Mouse (Mus musculus) lung, postnatal 10 days (tissue): ENCODE results near the gene Ifnar2.

ENCODE experiments used
- DNase-seq: peaks from one replicate; pipeline ENCODE4 v3.0.0; 2021

Gene Ifnar2

GRCm38 (mm10) chr16:91372577-91373472, at the start of gene Ifnar2:
Ifnar2 (plus strand) TSS chr16:91372783.
- peak; percentile 91 for DNase-seq

GRCm38 (mm10) chr16:91327605-91328004, 45.0 kb upstream of the Ifnar2 start:
- DNase-seq, result no peak

DNA sequence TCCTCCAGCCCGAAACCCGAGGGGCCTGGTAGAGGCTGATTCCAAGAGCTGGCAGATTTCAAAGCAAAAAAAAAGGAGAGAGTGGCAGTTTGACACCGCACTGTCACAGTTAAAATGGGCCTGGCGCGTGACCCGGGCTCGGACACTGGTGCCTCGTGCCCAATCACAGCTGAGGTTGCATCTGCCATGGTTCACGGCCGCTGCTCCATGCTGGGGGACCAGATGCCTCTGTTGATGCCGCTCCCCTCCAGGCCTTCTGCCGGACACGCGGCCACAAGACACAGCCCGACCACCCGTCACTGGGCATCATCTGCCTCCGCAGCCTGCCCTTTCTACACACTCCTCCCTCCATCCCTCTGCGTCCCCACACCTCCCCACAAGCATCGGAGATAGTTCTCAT, 43.7 kb upstream of the Ifnar2 start:
- no peak for DNase-seq

- no peak for DNase-seq
Measured at GRCm38 (mm10) chr16:91330496-91330895, 42.1 kb upstream of the Ifnar2 start.

- no peak for DNase-seq
Measured at GRCm38 (mm10) chr16:91331153-91331552, 41.4 kb upstream of the Ifnar2 start.

DNA sequence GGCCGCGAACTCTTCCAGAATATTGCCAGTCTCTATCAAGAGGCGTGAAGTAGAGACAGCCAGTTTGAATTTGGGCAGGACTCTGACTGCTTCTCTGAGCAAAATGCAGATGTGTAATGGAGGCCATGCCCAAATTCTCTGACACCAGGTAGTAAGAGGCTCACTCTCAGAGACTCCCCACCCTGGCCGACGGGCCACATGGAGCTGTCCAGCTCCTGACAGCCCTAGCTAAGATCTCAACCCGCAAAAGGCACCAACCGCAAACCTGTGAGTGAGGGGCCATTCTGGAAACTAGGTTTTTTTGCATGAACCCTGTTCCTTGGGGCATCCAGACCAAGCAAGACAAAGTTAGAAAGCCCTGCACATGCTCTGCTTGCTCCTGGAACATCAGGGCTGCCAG, 39.7 kb upstream of the Ifnar2 start:
- no peak for DNase-seq

GRCm38 (mm10) chr16:91334190-91334893, 38.2 kb upstream of the Ifnar2 start:
- DNase-seq, result no peak

GRCm38 (mm10) chr16:91336753-91337152, 35.8 kb upstream of the Ifnar2 start:
- DNase-seq, result no peak

- no peak for DNase-seq
Measured at GRCm38 (mm10) chr16:91337480-91337879, 35.1 kb upstream of the Ifnar2 start.

- no peak for DNase-seq
Measured at GRCm38 (mm10) chr16:91346491-91346890, 26.1 kb upstream of the Ifnar2 start.

GRCm38 (mm10) chr16:91347491-91348263, 24.9 kb upstream of the Ifnar2 start:
- DNase-seq, result no peak

DNA sequence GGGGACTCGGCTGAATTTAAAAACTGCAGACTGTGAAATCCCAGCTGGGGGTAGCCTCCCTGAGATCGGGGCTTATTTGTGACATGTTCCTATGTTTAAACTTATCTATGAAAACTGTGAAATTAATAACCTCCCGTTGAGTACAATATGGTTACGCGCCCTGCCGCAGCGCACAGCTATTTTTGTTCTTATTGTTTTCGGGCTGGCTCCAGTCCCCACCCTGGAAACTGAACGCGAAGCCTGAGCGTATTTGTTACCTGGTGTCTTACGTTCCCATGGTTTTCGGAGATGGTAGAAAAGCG, 24.4 kb upstream of the Ifnar2 start:
- DNase-seq, result no peak

GRCm38 (mm10) chr16:91348588-91349330, 23.8 kb upstream of the Ifnar2 start:
- peak; percentile 52 for DNase-seq

GRCm38 (mm10) chr16:91352084-91352562, 20.5 kb upstream of the Ifnar2 start:
- peak; percentile 83 for DNase-seq

DNA sequence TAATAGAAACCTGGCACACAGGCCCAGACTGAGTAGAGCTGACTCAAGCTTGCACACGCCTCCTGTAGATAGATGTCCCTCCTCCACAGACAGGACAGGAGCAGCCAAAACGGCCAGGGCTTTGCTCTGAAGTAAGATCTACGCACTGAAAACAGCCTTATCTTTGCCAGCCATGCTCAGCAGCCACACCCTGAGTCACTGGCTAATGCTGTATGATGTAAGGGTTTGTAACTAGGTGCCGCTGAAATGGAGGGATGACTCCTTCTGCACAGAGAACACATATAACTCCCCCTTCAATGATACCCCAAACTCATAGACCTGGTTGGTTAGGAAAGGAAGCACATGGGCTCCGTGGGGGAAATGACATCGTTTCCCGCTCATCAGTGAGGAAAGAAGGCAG, 19.8 kb upstream of the Ifnar2 start:
- no peak for DNase-seq

GRCm38 (mm10) chr16:91353177-91353576, 19.4 kb upstream of the Ifnar2 start:
- DNase-seq, result no peak

- no peak for DNase-seq
Measured at GRCm38 (mm10) chr16:91353638-91354037, 18.9 kb upstream of the Ifnar2 start.

GRCm38 (mm10) chr16:91354599-91354998, 18.0 kb upstream of the Ifnar2 start:
- DNase-seq, result no peak

DNA sequence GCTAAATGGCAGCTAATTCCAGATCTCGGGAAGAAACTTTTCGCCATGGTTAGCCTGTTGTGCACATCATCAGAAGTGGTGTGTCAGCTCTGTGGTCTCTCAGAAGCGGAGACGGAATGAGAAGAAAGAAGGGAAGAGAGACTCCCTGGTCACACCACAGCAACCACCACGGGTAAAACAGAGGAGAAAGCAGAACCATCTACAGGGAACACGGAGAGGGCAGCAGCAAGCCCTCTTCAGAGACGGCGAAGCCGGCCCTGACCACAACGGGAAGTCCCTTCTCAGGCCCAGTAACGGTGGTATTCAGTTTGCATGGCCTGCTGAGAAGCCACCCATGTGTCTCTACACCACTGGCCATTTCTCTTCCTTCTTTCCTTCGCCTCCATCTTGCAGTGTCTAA, 17.4 kb upstream of the Ifnar2 start:
- DNase-seq, result peak; percentile 24

DNA sequence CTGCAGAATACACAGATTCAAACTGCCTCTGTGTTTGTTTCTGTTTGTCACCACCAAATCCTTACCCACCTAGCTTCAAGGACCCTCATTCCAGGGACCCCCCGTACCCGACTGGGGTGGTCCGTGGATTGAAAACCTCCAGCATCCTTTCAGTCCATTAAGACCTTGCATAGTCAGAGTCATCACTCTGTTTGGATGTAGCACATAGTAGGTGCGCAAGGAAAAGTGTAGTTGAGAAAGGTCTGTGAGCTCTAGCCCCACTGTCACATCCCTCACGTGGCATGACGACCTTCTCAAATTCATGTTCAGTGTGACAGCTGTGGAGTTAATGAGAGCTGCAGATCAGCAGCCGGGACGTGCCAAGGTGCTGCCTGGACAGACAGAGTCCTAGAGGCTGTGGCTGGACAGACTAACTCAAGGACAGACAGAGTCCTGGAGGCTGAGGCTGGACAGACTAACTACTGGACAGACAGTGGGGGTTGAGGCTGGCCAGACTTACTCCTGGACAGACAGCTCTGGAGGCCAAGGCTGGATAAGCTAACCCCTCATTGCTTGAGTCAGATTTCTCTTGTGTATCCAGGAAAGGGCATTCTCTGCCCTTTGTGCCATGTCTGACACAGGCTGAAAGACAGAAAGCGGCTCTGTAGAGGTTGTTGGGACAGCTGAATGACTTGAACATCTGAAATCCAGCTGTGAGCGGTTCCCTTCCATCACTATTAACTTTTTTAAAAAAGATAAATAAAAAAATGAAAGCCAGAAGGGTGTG, 15.6 kb upstream of the Ifnar2 start:
- DNase-seq, result no peak

- DNase-seq, result no peak
Measured at GRCm38 (mm10) chr16:91357526-91357900, 15.1 kb upstream of the Ifnar2 start.

GRCm38 (mm10) chr16:91358555-91358954, 14.0 kb upstream of the Ifnar2 start:
- peak; percentile 84 for DNase-seq
